In genomic region chr7:40622811-40623210, GRCm38 (mm10) we compare ENCODE assay signal across 8 mouse cellular contexts.
DNase-seq lines count a peak whose midpoint lies in the region; ATAC-seq and TF ChIP-seq lines count a peak whose summit lies in the region.
"Had no signal": no experiment of that assay in that cellular context is flagged by ENCODE, and none has a peak within 500 bp of the region (broad histone marks: within the 10 kb centered on the region; RNA-seq: fewer than 3 reads in every experiment).

No protein-coding gene starts in this region.

- H3K9me3 ChIP-seq in liver, embryonic 12.5 days (replicated peaks), result no peaks in the 10 kb centered on the region
- H3K9me3 ChIP-seq in hindbrain, postnatal 0 days (ENCODE audit: low read length), result no peaks in the 10 kb centered on the region
- H3K9me3 ChIP-seq: limb, embryonic 12.5 days had no signal

- H3K9ac ChIP-seq in liver, embryonic 12.5 days, result no peak overlapping the region
- no peak overlapping the region for H3K9ac ChIP-seq in hindbrain, postnatal 0 days (replicated peaks; ENCODE audit: low read length)
- H3K9ac ChIP-seq: limb, embryonic 12.5 days had no signal

- no peaks in the 10 kb centered on the region for H3K36me3 ChIP-seq in liver, embryonic 12.5 days
- H3K36me3 ChIP-seq in hindbrain, postnatal 0 days (ENCODE audit: insufficient read depth, low read length), result no peaks in the 10 kb centered on the region
- H3K36me3 ChIP-seq: limb, embryonic 12.5 days had no signal

- no peak overlapping the region for H3K4me2 ChIP-seq in liver, embryonic 12.5 days
- H3K4me2 ChIP-seq in hindbrain, postnatal 0 days (ENCODE audit: low read depth, low read length), result no peak overlapping the region
- H3K4me2 ChIP-seq: limb, embryonic 12.5 days had no signal

- ATAC-seq in liver, embryonic 12.5 days, result no peak
- no peak for ATAC-seq in hindbrain, postnatal 0 days
- ATAC-seq in granulocyte monocyte progenitor cell, adult 5-6 weeks (replicated peaks; ENCODE audit: poor library complexity, severe bottlenecking), result no peak

- 55% methylated on average over 3 of the region's 3 CpGs for WGBS in liver, embryonic 12.5 days (ENCODE audit: insufficient replicate concordance)
- WGBS in hindbrain, postnatal 0 days, result 34% methylated on average over 3 of the region's 3 CpGs

- TF ChIP-seq CTCF in hindbrain, postnatal 0 days (IDR thresholded peaks at IDR 0.05; ENCODE audit: low read depth), result no peak

- H3K27me3 ChIP-seq in liver, embryonic 12.5 days (replicated peaks), result no peaks in the 10 kb centered on the region
- no peaks in the 10 kb centered on the region for H3K27me3 ChIP-seq in hindbrain, postnatal 0 days (ENCODE audit: insufficient read depth, low read length)
- H3K27me3 ChIP-seq: limb, embryonic 12.5 days had no signal

- no peak overlapping the region for H3K27ac ChIP-seq in liver, embryonic 12.5 days
- H3K27ac ChIP-seq in hindbrain, postnatal 0 days, result no peak overlapping the region
- H3K27ac ChIP-seq: limb, embryonic 12.5 days had no signal

- DNase-seq in liver, result peak; percentile 5
- peak; percentile 46 for DNase-seq in hindbrain, postnatal 0 days (ENCODE audit: low spot score)
- peak; percentile 70 for DNase-seq in layer of hippocampus, adult 11-12 months (ENCODE audit: low spot score)
- DNase-seq in right cerebral cortex, adult 2 months (ENCODE audit: low spot score in 2 of 2), result peak; percentile 83 to 84
- DNase-seq in cerebellum, adult 18-20 months, result no peak

- no peaks in the 10 kb centered on the region for H3K4me1 ChIP-seq in liver, embryonic 12.5 days
- H3K4me1 ChIP-seq in hindbrain, postnatal 0 days (ENCODE audit: insufficient read depth, low read length), result no peaks in the 10 kb centered on the region

- H3K4me3 ChIP-seq in liver, embryonic 12.5 days, result no peak overlapping the region
- no peak overlapping the region for H3K4me3 ChIP-seq in hindbrain, postnatal 0 days (ENCODE audit: low read length)
- H3K4me3 ChIP-seq: limb, embryonic 12.5 days had no signal

Comparison
In these comparisons a context has a peak if more than half of its experiments do, and no peak if none do; other contexts are left out.
1. DNase-seq: peak in liver (single experiment), hindbrain, postnatal 0 days (single experiment), layer of hippocampus, adult 11-12 months (single experiment) and right cerebral cortex, adult 2 months (2 of 2); none in cerebellum, adult 18-20 months (0 of 2).